ENCODE assay signal across 13 mouse cellular contexts in genomic region chr9:63701258-63701956, GRCm38 (mm10). TPM values are rescaled to one million over a fixed set of nuclear protein-coding genes. Genes with fewer than 3 reads are reported as not detected.
DNase-seq lines count a peak whose midpoint lies in the region; ATAC-seq and TF ChIP-seq lines count a peak whose summit lies in the region.
"Had no signal": no experiment of that assay in that cellular context is flagged by ENCODE, and none has a peak within 500 bp of the region (broad histone marks: within the 10 kb centered on the region; RNA-seq: fewer than 3 reads in every experiment).

No protein-coding gene starts in this region.

- no peak for DNase-seq in hindbrain, postnatal 0 days (ENCODE audit: low spot score)
- DNase-seq in hindbrain, embryonic 11.5 days (ENCODE audit: low spot score) = no peak
- no peak for DNase-seq in midbrain, embryonic 10.5 days (ENCODE audit: low spot score)
- no peak for DNase-seq in midbrain, embryonic 14.5 days
- DNase-seq in fibroblast of lung, adult 2 months (ENCODE audit: low read depth) = peak; percentile 82
- peak; percentile 38 for DNase-seq in stomach, postnatal 0 days (ENCODE audit: low spot score)
- no peak for DNase-seq in cerebellum, postnatal 36 days
- DNase-seq in kidney, adult 9 months = no peak
- DNase-seq: adrenal gland, postnatal 25 days; cerebellum, adult 18-20 months; kidney, adult 8-10 months; spleen, adult 18-20 months had no signal

- no peaks in the 10 kb centered on the region for H3K27me3 ChIP-seq in hindbrain, postnatal 0 days (ENCODE audit: insufficient read depth, low read length)
- H3K27me3 ChIP-seq in hindbrain, embryonic 11.5 days (ENCODE audit: control insufficient read depth, insufficient read depth, low read length) = no peaks in the 10 kb centered on the region
- H3K27me3 ChIP-seq in midbrain, embryonic 10.5 days (ENCODE audit: low read depth, poor library complexity, severe bottlenecking) = no peaks in the 10 kb centered on the region; the same call in 1 of the 2 replicates
- H3K27me3 ChIP-seq in midbrain, embryonic 14.5 days (ENCODE audit: control insufficient read depth, insufficient read depth, low read length) = no peaks in the 10 kb centered on the region
- no peaks in the 10 kb centered on the region for H3K27me3 ChIP-seq in stomach, postnatal 0 days (ENCODE audit: control insufficient read depth, insufficient read depth, low read length)
- H3K27me3 ChIP-seq: CH12.LX had no signal

- peak; percentile 34 for TF ChIP-seq CTCF in hindbrain, postnatal 0 days (IDR thresholded peaks at IDR 0.05; ENCODE audit: low read depth)
- peak; percentile 51 for TF ChIP-seq CTCF in stomach, postnatal 0 days (IDR thresholded peaks at IDR 0.05; ENCODE audit: low read depth)

- no peak overlapping the region for H3K9ac ChIP-seq in hindbrain, postnatal 0 days (replicated peaks; ENCODE audit: low read length)
- no peak overlapping the region for H3K9ac ChIP-seq in hindbrain, embryonic 11.5 days (ENCODE audit: low read depth, low read length)
- H3K9ac ChIP-seq in midbrain, embryonic 14.5 days (replicated peaks; ENCODE audit: low read length) = no peak overlapping the region
- H3K9ac ChIP-seq in stomach, postnatal 0 days (ENCODE audit: low read length) = no peak overlapping the region

- H3K4me2 ChIP-seq in hindbrain, postnatal 0 days (ENCODE audit: low read depth, low read length) = no peak overlapping the region
- H3K4me2 ChIP-seq in hindbrain, embryonic 11.5 days (replicated peaks; ENCODE audit: low read depth, low read length) = no peak overlapping the region
- no peak overlapping the region for H3K4me2 ChIP-seq in midbrain, embryonic 14.5 days (ENCODE audit: low read length)
- no peak overlapping the region for H3K4me2 ChIP-seq in stomach, postnatal 0 days (replicated peaks; ENCODE audit: low read depth)

- H3K4me3 ChIP-seq in hindbrain, postnatal 0 days (ENCODE audit: low read length) = no peak overlapping the region
- H3K4me3 ChIP-seq in hindbrain, embryonic 11.5 days (ENCODE audit: low read depth, low read length) = no peak overlapping the region
- no peak overlapping the region for H3K4me3 ChIP-seq in midbrain, embryonic 10.5 days
- no peak overlapping the region for H3K4me3 ChIP-seq in midbrain, embryonic 14.5 days (replicated peaks; ENCODE audit: low read depth, low read length)
- no peak overlapping the region for H3K4me3 ChIP-seq in stomach, postnatal 0 days (ENCODE audit: low read depth, low read length)

- no peak for TF ChIP-seq EP300 in stomach, postnatal 0 days (optimal IDR thresholded peaks at IDR 0.05)

- peak; percentile 18; the same call in 1 of the 2 replicates for ATAC-seq in hindbrain, postnatal 0 days
- no peak for ATAC-seq in hindbrain, embryonic 11.5 days (ENCODE audit: low FRiP score)
- ATAC-seq in midbrain, embryonic 14.5 days (ENCODE audit: low FRiP score, low TSS enrichment) = no peak
- peak; percentile 33; the same call in 1 of the 2 replicates for ATAC-seq in stomach, postnatal 0 days (ENCODE audit: low FRiP score, low TSS enrichment)

- WGBS in hindbrain, postnatal 0 days = 82% methylated on average over 10 of the region's 10 CpGs
- 69% methylated on average over 10 of the region's 10 CpGs for WGBS in hindbrain, embryonic 11.5 days
- 65% methylated on average over 10 of the region's 10 CpGs for WGBS in midbrain, embryonic 10.5 days
- WGBS in midbrain, embryonic 14.5 days = 77% methylated on average over 10 of the region's 10 CpGs
- WGBS in stomach, postnatal 0 days = 67% methylated on average over 10 of the region's 10 CpGs

- H3K27ac ChIP-seq in hindbrain, postnatal 0 days = no peak overlapping the region
- H3K27ac ChIP-seq in hindbrain, embryonic 11.5 days (ENCODE audit: low read depth, low read length) = no peak overlapping the region
- peak overlapping the region; percentile 58 for H3K27ac ChIP-seq in midbrain, embryonic 10.5 days (replicated peaks)
- H3K27ac ChIP-seq in midbrain, embryonic 14.5 days (replicated peaks; ENCODE audit: low read depth, low read length) = no peak overlapping the region
- 0 out of 2 replicates have a peak overlapping the region, but pooled peaks have one; percentile 35 for H3K27ac ChIP-seq in stomach, postnatal 0 days (replicated peaks)

- H3K9me3 ChIP-seq in hindbrain, postnatal 0 days (ENCODE audit: low read length) = no peaks in the 10 kb centered on the region
- no peaks in the 10 kb centered on the region for H3K9me3 ChIP-seq in hindbrain, embryonic 11.5 days (ENCODE audit: control insufficient read depth, low read length)
- H3K9me3 ChIP-seq in midbrain, embryonic 10.5 days (replicated peaks) = no peaks in the 10 kb centered on the region
- no peaks in the 10 kb centered on the region for H3K9me3 ChIP-seq in midbrain, embryonic 14.5 days (ENCODE audit: control insufficient read depth, low read length)
- H3K9me3 ChIP-seq in stomach, postnatal 0 days (ENCODE audit: control insufficient read depth, low read length) = no peaks in the 10 kb centered on the region

- no peaks in the 10 kb centered on the region for H3K36me3 ChIP-seq in hindbrain, postnatal 0 days (ENCODE audit: insufficient read depth, low read length)
- no peaks in the 10 kb centered on the region for H3K36me3 ChIP-seq in hindbrain, embryonic 11.5 days (ENCODE audit: control insufficient read depth, insufficient read depth, low read length)
- H3K36me3 ChIP-seq in midbrain, embryonic 10.5 days = peaks cover 16% of the 10 kb centered on the region; the same call in 1 of the 2 replicates
- no peaks in the 10 kb centered on the region for H3K36me3 ChIP-seq in midbrain, embryonic 14.5 days (ENCODE audit: control insufficient read depth, insufficient read depth, low read length)
- no peaks in the 10 kb centered on the region for H3K36me3 ChIP-seq in stomach, postnatal 0 days (ENCODE audit: control insufficient read depth, insufficient read depth, low read length)

- peaks cover 22% of the 10 kb centered on the region for H3K4me1 ChIP-seq in hindbrain, postnatal 0 days (ENCODE audit: insufficient read depth, low read length)
- peaks cover 18% of the 10 kb centered on the region for H3K4me1 ChIP-seq in hindbrain, embryonic 11.5 days (replicated peaks; ENCODE audit: control insufficient read depth, insufficient read depth, low read length)
- H3K4me1 ChIP-seq in midbrain, embryonic 10.5 days = peaks cover 83% of the 10 kb centered on the region
- H3K4me1 ChIP-seq in midbrain, embryonic 14.5 days (ENCODE audit: control insufficient read depth, insufficient read depth, low read length) = peaks cover 15% of the 10 kb centered on the region
- H3K4me1 ChIP-seq in stomach, postnatal 0 days (replicated peaks; ENCODE audit: control insufficient read depth, insufficient read depth) = peaks cover 8% of the 10 kb centered on the region; the same call in 1 of the 2 replicates

RNA-seq across cellular contexts. Expression of gene Smad3, which starts 56.4 kb away (rescaled TPM):
- total RNA-seq in hindbrain, postnatal 0 days (2014; rRNA removed) = 26.5 and 34.0 TPM in 2 replicates
- polyA plus RNA-seq in hindbrain, postnatal 0 days (2015; fragmentation: Nextera tagmentation; extraction: Ambion mirVana) = 7.2 and 7.5 TPM in 2 replicates
- 13.9 and 16.0 TPM in 2 replicates for polyA plus RNA-seq in hindbrain, embryonic 11.5 days (2014; fragmentation: Nextera tagmentation; extraction: Ambion mirVana)
- polyA plus RNA-seq in midbrain, embryonic 10.5 days (2016; fragmentation: Nextera tagmentation; extraction: Ambion mirVana) = 21.7 and 22.5 TPM in 2 replicates
- polyA plus RNA-seq in midbrain, embryonic 14.5 days (2014; fragmentation: Nextera tagmentation; extraction: Ambion mirVana) = 4.9 and 7.7 TPM in 2 replicates
- polyA plus RNA-seq in stomach, postnatal 0 days (2015; fragmentation: Nextera tagmentation; extraction: Ambion mirVana) = 5.3 and 6.4 TPM in 2 replicates

Comparison
In these comparisons a context has a peak if more than half of its experiments do, and no peak if none do; other contexts are left out.
1. ATAC-seq: peak in hindbrain, postnatal 0 days (single experiment) and stomach, postnatal 0 days (single experiment); none in hindbrain, embryonic 11.5 days (single experiment) and midbrain, embryonic 14.5 days (single experiment).
2. H3K27ac ChIP-seq: peak in midbrain, embryonic 10.5 days (single experiment) and stomach, postnatal 0 days (single experiment); none in hindbrain, postnatal 0 days (single experiment), hindbrain, embryonic 11.5 days (single experiment) and midbrain, embryonic 14.5 days (single experiment).
3. DNase-seq: peak in fibroblast of lung, adult 2 months (single experiment) and stomach, postnatal 0 days (single experiment); none in hindbrain, postnatal 0 days (single experiment), hindbrain, embryonic 11.5 days (single experiment), midbrain, embryonic 10.5 days (single experiment), midbrain, embryonic 14.5 days (single experiment), cerebellum, postnatal 36 days (0 of 2) and kidney, adult 9 months (single experiment).